Mouse (Mus musculus): ENCODE data around the gene Med17.

The Med17 gene

DNA sequence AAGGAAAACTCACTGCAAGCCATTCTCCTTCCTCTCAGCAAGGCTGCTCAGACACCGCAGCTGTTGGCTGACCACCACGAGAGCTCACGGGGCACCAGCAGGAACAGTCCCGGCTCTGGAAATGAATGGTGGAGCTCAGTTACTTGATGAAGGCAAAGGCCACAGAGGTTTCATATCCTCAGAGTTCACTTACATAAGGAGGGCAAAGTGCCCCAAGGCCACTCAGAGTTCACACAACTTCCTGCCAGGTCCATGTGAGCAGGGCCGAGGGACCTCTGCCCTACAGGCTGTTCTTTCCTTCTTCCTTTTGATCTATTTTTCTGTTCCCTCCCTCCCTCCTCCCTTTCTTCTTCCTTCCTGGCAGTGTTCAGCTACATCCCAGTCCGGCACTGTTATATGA, 21.7 kb upstream of the Med17 start:
- no peak; the same call in 1 of the 2 replicates for TF ChIP-seq GATA4 (IDR thresholded peaks at IDR 0.05; ENCODE audit: insufficient replicate concordance, low read length)

DNA sequence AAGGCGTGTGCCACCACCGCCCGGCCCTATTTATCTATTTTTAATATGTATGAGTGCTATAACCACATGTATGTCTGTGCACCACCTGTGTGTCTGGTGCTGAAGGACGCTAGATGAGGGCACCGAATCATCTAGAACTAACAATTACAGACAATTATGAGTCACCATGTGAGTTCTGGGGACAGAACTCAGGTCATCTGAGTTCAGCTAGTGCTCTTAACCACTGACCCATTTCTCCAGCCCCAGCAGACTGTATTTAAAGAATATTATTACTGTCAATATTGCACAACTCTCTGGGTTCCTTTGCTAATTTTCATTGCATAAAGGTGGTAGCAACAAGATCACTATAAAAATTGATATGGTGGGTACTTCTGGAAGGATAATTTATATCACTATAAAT, 20.3 kb upstream of the Med17 start:
- TF ChIP-seq GATA4 (IDR thresholded peaks at IDR 0.05; ENCODE audit: insufficient replicate concordance, low read length), result no peak

DNA sequence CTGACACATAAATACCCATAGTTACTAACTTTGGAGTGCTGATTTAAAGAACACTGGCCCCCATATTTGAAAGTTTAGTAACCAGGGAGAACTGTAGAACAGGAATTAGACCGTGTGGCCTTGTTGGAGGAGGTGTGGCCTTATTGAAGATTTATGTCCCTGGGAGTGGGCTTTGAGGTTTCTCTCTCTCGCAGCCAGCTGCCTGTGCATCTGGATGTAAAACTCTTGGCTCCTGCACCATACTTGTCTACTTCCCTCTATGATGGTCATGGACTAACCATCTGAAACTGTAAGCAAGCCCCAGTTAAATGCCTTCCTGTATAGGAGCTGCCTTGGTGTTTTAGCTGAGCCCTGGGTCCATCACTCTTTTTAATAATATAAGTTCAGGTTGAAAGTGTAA, 18.7 kb upstream of the Med17 start:
- no peak for TF ChIP-seq GATA4 (IDR thresholded peaks at IDR 0.05; ENCODE audit: insufficient replicate concordance, low read length)

DNA sequence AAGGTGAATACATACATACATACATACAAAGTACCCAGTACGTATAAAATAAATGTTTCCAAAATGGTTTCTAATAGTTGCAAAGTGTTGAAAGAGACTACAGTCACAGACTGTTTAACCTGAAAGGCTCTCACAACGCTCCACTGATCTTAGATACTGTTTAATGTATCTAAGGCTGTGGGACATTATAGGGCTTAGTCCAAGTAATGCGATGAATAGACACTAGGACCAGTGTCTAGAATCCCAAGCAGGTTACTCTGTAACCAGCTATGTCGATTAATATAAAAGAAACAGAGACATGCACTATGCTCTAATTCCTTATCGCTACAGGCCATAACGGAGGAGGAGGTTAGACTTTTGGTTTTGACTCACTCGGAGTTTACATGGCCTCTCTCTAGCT, 17.4 kb upstream of the Med17 start:
- TF ChIP-seq GATA4 (IDR thresholded peaks at IDR 0.05; ENCODE audit: insufficient replicate concordance, low read length), result no peak

DNA sequence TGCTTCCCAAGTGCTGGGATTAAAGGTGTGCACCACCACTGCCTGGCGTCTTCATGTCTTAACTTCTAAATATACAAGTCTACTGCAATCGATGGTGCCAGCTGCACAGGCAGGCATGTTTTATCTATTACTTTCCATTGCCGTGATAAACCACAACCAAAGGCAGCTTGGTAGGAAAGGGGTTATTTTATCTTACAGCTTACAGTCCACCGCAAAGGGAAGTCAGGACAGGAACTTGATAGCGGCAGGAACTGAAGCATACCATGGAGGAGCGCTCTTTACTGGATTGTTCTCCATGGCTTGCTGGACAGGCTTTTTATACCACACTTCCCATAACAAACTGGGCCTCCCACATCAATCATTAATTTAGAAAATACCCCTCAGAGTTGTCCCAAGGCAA, 9.5 kb upstream of the Med17 start:
- TF ChIP-seq GATA4 (IDR thresholded peaks at IDR 0.05; ENCODE audit: insufficient replicate concordance, low read length), result peak; percentile 76; the same call in 1 of the 2 replicates

DNA sequence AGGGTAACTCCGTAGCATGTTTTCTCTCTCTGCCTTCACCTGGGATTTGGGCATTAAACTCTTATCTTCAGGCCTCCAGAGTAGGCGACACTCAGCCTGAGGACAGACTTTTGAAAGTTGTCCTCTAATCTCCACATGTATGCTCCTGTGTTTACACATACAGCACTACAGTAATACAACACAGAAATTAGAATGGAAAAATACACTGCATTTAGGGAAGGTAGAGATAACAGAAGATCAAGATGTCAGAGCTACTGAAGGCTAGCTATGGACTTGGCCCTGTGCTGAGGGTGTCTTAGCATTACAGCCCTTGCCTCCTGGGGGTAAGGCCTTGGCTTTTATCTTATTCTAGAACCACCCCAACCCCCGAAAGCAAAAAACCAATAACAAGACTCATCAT, 8.7 kb upstream of the Med17 start:
- no peak for TF ChIP-seq GATA4 (IDR thresholded peaks at IDR 0.05; ENCODE audit: insufficient replicate concordance, low read length)

DNA sequence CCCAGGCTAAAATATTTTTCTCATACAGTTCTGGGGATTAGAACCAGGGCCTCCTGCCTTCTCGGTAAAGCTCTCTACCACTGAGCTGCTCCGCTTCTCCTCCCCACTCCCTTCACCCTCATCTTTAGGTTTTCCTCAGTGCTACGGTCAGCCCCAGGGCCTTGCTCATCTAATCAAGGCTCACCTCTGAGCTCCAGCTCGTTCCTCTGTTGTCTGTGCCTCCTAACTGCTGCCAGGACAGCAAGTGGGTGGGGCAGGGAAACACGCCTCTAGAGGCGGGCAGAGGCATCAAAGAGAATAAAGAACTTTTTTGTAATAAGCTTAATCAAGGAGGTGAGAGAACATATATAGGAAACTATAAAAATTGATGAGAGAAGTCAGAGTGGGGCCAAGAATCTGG, 8.1 kb upstream of the Med17 start:
- TF ChIP-seq GATA4 (IDR thresholded peaks at IDR 0.05; ENCODE audit: insufficient replicate concordance, low read length), result no peak

DNA sequence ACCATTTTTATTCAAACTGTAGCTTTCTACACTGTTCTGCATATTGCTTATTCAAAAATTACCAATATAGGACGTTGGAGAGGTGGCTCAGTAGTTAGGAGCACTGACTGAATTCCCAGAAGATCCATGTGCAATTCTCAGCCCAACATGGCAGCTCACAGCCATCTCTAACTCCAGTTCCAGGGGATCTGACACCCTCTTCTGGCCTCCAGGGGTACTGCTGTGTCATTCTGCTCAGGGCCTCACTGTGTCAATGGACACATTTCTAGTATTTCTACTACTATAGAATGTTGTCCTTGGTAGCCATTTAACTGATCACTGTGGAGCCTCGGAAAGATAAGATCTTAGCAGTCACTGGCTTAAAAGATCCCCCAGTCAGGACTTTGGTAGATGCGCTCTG, 5.7 kb upstream of the Med17 start:
- no peak for TF ChIP-seq GATA4 (IDR thresholded peaks at IDR 0.05; ENCODE audit: insufficient replicate concordance, low read length)

DNA sequence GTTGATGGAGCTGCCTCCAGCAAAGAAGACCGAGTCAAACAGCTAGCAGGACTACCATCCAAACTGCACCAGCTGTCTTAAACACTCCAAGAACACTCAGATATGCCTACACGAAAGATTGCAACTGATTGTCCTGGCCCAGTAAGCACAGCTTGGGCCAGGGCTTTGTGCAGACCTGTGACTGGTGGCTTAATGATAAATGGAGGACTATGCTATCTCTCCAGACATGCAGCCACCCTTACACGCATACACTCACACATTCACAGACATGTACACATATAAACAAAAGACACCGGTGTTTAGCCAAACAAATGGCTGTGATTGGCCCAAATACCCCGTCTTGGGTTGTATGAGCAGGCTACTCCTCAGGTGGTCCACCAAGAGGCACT, 754 bp upstream of the Med17 start:
- TF ChIP-seq GATA4 (IDR thresholded peaks at IDR 0.05; ENCODE audit: insufficient replicate concordance, low read length), result no peak

DNA sequence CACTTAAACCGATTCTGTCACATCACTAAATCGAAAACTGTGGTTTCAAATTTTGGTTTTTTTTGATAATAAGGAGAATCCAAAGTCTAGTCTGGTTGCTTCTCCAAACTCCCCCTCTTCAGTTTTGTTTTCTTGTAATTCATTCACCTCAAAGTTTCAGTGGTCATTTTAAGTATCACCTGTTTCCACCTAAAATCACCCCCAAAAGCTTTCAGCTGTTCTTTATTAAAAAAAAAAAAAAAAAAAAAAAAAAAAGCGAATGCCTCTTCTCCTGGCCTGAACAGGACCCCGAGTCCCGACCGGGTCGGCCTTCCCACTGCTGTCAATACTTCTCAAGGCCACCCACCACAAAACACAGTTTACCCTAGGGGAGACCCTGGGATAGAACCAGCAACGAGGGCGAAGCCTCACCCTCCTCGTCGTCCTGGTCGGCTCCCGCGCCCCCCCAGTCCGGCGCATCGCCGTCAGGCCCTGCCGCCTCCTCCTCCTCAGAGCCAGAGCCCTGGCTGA, 537 bp downstream of the Med17 start:
- TF ChIP-seq GATA4 (IDR thresholded peaks at IDR 0.05; ENCODE audit: insufficient replicate concordance, low read length), result no peak

DNA sequence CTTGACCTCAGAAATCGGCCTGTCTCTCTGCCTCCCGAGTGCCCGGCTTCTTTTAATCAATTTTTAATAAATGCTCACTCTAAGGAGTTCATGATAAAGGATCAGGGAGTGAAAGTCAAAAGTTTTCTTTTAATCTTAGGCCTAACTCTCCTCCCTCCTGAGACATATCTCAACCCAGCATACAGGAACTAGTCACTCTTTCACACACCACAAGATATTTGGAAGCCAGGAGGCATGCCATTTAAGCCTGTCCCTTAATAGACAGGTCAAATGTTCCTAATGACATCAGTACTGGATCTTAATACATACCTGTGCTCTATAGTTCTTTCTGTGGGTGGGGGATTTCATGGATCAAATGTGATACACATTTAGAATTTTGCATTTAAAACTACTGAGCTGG, 1.4 kb downstream of the Med17 start:
- TF ChIP-seq GATA4 (IDR thresholded peaks at IDR 0.05; ENCODE audit: insufficient replicate concordance, low read length), result no peak

DNA sequence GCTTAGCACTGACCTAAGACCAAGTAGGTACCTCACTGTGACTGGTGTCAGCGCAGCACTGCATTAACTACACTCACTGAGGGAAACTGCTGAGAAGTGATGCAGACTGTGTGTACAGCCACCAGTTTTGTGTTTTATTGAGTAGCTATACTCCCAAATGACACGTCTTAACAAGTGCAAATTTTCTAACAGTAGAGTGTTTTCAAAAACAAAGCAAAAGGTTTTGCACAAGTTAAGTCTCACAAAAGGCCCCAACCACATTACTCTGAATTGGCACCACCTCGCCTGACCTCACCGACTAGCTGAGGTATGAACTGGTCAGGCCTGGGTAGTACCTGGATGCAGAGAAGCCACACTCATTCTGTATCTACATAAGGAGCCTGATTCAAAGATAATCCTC, 2.9 kb downstream of the Med17 start:
- TF ChIP-seq GATA4 (IDR thresholded peaks at IDR 0.05; ENCODE audit: insufficient replicate concordance, low read length), result no peak

DNA sequence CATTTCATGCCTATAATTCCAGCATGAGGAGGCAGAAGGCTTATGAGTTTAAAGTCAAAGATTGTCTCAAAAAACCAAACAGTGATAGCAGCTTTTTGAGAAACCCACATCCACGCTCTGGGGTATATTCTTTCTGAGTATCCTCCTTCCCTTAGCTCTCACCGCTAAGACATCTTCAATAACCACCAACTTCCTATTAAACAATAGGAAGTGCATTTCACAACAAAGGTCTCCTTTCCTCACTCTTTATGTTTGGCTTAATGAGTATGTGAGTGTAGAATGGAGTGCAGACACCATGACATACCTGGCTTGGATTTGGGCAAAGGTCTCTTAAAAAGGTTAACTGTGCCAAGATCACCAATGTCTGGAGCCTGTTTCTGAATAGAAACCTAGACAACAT, 5.8 kb downstream of the Med17 start:
- no peak for TF ChIP-seq GATA4 (IDR thresholded peaks at IDR 0.05; ENCODE audit: insufficient replicate concordance, low read length)

DNA sequence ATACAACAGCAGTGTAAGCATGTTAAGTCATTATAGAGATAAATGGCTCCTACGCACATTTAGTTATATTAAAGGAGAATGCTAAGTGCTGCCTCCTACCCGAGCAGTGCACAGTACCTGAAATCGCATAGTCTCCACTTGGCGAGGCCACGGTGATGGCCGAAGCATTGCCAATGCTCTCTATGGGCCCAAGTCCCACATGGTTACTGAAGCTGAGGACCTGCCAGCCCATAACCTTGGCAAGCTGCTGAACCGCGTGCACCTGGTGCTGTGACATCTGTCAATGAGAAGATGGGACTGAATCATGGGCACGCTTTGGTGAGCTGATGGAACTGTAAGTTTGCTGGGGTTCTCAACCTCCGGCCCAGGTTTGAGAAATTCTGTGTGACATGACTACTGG, 16.2 kb downstream of the Med17 start:
- TF ChIP-seq GATA4 (IDR thresholded peaks at IDR 0.05; ENCODE audit: insufficient replicate concordance, low read length), result no peak

DNA sequence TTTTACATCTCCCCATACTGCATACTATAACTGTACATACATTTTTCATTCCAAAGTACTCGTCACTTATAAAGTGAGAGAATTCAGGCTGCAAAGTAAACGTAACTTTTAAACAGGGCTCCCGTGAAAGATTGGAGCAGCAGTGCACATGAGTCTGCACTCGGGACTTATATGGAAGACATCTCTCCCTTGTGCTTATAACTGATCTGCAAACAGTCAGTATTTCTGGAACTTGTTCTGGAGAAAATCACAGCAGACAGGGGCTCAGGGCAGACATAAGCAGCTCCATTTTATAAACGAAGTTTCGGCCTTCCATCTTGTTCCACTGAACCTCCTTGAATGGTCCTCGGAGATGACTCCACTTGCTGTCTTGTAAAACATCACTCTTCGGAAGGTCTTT, 17.8 kb downstream of the Med17 start:
- no peak for TF ChIP-seq GATA4 (IDR thresholded peaks at IDR 0.05; ENCODE audit: insufficient replicate concordance, low read length)

DNA sequence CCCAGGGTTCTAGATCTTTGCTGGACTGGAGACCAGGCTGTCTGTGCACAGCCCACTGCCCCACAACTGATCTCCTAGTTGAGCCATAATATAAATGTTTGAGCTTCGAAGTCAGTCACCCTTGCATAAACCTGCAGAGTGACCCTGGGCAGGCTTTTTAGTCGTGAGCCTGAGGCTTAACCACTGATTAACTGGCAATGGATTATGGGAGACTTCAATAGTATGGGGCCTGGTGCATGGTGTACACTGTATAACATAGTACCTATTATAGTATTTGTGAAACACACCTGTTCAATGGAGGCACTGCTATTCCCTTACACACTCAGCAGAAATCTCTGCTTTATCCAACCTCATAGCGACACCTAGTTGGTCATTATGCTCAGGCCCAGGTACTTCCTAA, 23.5 kb downstream of the Med17 start:
- TF ChIP-seq GATA4 (IDR thresholded peaks at IDR 0.05; ENCODE audit: insufficient replicate concordance, low read length), result no peak

DNA sequence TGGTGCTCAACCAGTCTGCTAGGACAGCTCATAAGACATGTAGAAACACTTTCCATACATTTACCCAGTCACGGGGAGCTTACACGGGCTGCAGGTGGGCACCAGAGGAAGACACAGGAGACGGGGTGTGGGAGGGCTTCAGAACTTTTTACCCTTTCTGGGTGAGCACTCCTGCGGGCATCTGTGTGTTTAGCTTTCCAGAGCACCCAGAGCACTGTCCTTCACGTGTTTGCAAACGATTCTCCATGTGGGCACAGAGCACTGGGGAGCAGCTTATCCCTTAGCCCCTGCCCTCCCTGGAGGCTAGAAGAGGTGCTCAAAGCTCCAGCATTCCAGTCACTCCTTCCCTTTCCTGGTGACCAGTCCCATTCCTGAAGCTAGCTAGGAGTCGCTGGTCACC, 25.2 kb downstream of the Med17 start:
- no peak for TF ChIP-seq GATA4 (IDR thresholded peaks at IDR 0.05; ENCODE audit: insufficient replicate concordance, low read length)

DNA sequence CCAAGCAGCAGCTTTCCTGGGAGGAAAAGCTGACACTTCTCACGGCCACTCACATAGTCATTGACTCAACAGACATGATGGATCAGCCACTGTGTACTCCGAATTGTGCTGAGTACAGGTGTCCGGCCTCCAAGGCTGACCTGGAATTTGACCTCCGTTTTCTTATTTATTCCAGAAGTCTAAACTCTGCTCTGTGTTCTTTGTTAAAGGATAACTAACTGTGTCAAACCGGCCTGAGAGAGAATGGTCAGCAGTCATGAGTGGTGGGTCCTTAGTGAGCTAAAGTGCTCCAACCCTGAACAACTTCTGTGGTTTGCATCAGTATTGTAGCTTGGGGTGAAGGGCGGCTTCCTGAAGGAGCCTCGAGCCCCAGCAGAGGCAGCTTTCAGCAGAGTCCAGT, 27.5 kb downstream of the Med17 start:
- TF ChIP-seq GATA4 (IDR thresholded peaks at IDR 0.05; ENCODE audit: insufficient replicate concordance, low read length), result no peak
